Mouse (Mus musculus): ENCODE measurements around the gene Lyzl4. TPM values are rescaled to one million over a fixed set of nuclear protein-coding genes. Genes with fewer than 3 reads are reported as not detected.
A peak's percentile ranks its signal among the peaks of the same experiment; 100 is the strongest.

Lyzl4 gene
- polyA plus RNA-seq, 1 experiment from 2014 or later, result not detected

DNA sequence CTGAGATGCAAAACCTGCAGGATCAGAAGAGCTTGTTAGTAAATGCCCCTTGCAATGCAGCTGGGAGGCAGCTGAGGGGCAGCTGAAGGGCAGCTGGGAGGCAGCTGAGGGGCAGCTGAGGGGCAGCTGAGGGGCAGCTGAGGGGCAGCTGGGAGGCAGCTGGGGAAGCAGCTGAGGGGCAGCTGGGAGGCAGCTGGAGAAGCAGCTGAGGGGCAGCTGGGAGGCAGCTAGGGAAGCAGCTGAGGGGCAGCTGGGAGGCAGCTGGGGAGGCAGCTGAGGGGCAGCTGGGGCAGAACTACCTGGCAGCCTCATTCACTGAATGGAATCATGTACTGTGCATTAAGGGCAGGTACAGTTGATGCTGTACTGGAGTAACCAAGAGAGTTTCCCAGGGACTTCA lies 100.4 kb downstream of the Lyzl4 start:
- H3K27me3 ChIP-seq (replicated peaks; ENCODE audit: insufficient read depth, low read length), result no peaks in the 10 kb centered on the region

DNA sequence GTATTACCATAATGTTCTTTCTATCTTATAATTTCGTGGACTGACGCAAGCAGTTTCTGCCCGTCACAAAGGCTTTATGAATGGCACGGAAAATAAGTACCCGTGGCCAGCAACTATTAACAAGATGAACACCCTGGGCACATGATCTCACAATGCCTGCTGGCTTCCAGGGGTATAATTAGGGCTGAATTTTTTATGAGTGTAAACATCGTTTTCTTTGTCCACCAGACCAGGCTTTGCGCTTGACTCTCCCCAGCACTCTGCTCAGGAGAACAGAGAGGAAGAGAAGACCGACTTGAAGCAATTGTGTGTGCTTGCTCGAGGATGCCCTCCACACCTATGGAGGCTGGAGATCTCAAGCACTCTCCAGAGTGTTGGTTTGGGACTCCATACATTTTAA lies 109.3 kb downstream of the Lyzl4 start:
- Histone ChIP-seq H3K27ac (ENCODE audit: low read length) (no peak overlapping the region), H3K9me3 (ENCODE audit: low read length) (peaks cover 6% of the 10 kb centered on the region; the same call in 1 of the 2 replicates), H3K9ac (replicated peaks; ENCODE audit: low read depth) (no peak overlapping the region), H3K4me3 (ENCODE audit: low read depth, low read length) (no peak overlapping the region), H3K36me3 (ENCODE audit: insufficient read depth, low read length) (no peaks in the 10 kb centered on the region), H3K4me2 (replicated peaks; ENCODE audit: low read depth, low read length) (no peak overlapping the region), H3K27me3 (replicated peaks; ENCODE audit: insufficient read depth, low read length) (no peaks in the 10 kb centered on the region), H3K4me1 (ENCODE audit: insufficient read depth, low read depth, low read length) (no peaks in the 10 kb centered on the region)
- ATAC-seq, result peak; percentile 48
- 67% methylated on average over 9 of the region's 9 CpGs for WGBS
- DNase-seq (ENCODE audit: low spot score), result peak; percentile 11
- TF ChIP-seq EP300 (IDR thresholded peaks at IDR 0.05) (no peak), CTCF (IDR thresholded peaks at IDR 0.05) (no peak)

More for the DNA sequence above, 100.4 kb downstream of the Lyzl4 start:
- ATAC-seq, result peak; percentile 5; the same call in 1 of the 2 replicates
- H3K9ac ChIP-seq (replicated peaks; ENCODE audit: low read depth), result no peak overlapping the region
- H3K4me1 ChIP-seq (ENCODE audit: insufficient read depth, low read depth, low read length), result no peaks in the 10 kb centered on the region
- DNase-seq (ENCODE audit: low spot score), result no peak
- H3K36me3 ChIP-seq (ENCODE audit: insufficient read depth, low read length), result no peaks in the 10 kb centered on the region
- peaks cover 5% of the 10 kb centered on the region; the same call in 1 of the 2 replicates for H3K9me3 ChIP-seq (ENCODE audit: low read length)
- TF ChIP-seq EP300 (IDR thresholded peaks at IDR 0.05), result no peak
- no peak for TF ChIP-seq CTCF (IDR thresholded peaks at IDR 0.05)
- H3K27ac ChIP-seq (ENCODE audit: low read length), result no peak overlapping the region
- H3K4me3 ChIP-seq (ENCODE audit: low read depth, low read length), result no peak overlapping the region
- no peak overlapping the region for H3K4me2 ChIP-seq (replicated peaks; ENCODE audit: low read depth, low read length)

DNA sequence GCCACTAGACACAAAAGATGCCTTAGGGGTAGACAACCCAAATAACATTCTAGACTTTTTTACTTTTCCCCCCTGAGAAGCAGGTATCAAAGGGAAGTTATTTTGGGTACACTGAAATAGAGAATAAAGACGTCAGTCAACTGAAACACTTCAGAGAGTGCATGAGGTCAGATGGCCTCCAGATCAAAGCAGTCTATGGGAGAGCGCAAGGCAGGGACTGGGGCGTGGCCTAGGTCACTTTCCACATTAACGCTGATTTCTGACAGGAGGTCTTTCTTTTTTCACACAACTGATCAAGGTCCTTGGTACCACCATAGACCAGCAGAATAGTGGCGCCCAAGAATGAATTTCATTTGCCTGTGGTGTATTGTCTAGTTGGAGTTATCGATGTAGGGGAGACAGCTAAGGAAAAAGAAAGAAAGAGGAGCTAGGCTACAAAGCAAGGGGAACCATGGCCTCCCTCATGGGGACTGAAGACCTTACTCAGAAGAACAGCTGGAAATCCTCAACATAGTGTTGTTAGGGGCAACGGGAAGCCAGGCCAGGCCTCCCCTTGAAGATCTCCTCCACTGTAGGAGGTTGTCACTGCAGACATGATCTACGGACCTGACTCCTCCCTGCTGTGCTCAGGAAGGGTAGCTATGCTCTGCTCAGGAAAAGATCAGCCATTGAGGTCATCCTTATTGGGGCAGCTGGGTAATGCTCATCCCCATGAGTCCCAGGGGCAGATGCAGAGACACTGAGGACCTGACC lies 113.1 kb downstream of the Lyzl4 start:
- Histone ChIP-seq H3K9ac (replicated peaks; ENCODE audit: low read depth) (no peak overlapping the region), H3K9me3 (ENCODE audit: low read length) (no peaks in the 10 kb centered on the region), H3K4me1 (ENCODE audit: insufficient read depth, low read depth, low read length) (no peaks in the 10 kb centered on the region), H3K27me3 (replicated peaks; ENCODE audit: insufficient read depth, low read length) (no peaks in the 10 kb centered on the region), H3K4me3 (ENCODE audit: low read depth, low read length) (no peak overlapping the region), H3K36me3 (ENCODE audit: insufficient read depth, low read length) (no peaks in the 10 kb centered on the region), H3K27ac (ENCODE audit: low read length) (no peak overlapping the region), H3K4me2 (replicated peaks; ENCODE audit: low read depth, low read length) (no peak overlapping the region)
- 56% methylated on average over 8 of the region's 8 CpGs for WGBS
- DNase-seq (ENCODE audit: low spot score), result no peak
- no peak for TF ChIP-seq EP300 (IDR thresholded peaks at IDR 0.05)
- no peak for ATAC-seq

Other genes starting within 250 kb of the Lyzl4 start
- gene Cck, start 146.4 kb downstream of the Lyzl4 start, polyA plus RNA-seq (2015; fragmentation: Nextera tagmentation; extraction: Ambion mirVana), result 0.23 TPM in 1 of 2 replicates, not detected in the other
- gene Vipr1, start 620 bp upstream of the Lyzl4 start, polyA plus RNA-seq (2015; fragmentation: Nextera tagmentation; extraction: Ambion mirVana), result 0.20 and 0.29 TPM in 2 replicates
- gene Sec22c, start 63.4 kb upstream of the Lyzl4 start, polyA plus RNA-seq (2015; fragmentation: Nextera tagmentation; extraction: Ambion mirVana), result 6.1 and 7.7 TPM in 2 replicates
- gene Ss18l2, start 68.2 kb upstream of the Lyzl4 start, polyA plus RNA-seq (2015; fragmentation: Nextera tagmentation; extraction: Ambion mirVana), result 79.7 and 104 TPM in 2 replicates
- 43.6 and 51.3 TPM in 2 replicates for gene Nktr, start 77.1 kb upstream of the Lyzl4 start, polyA plus RNA-seq (2015; fragmentation: Nextera tagmentation; extraction: Ambion mirVana)
- gene Zfp651, start 117.2 kb upstream of the Lyzl4 start, polyA plus RNA-seq (2015; fragmentation: Nextera tagmentation; extraction: Ambion mirVana), result 10.7 and 11.2 TPM in 2 replicates
- 0.05 TPM in 1 of 2 replicates, not detected in the other for gene Klhl40, start 135.5 kb upstream of the Lyzl4 start, polyA plus RNA-seq (2015; fragmentation: Nextera tagmentation; extraction: Ambion mirVana)
- 0.73 and 1.0 TPM in 2 replicates for gene Hhatl, start 150.4 kb upstream of the Lyzl4 start, polyA plus RNA-seq (2015; fragmentation: Nextera tagmentation; extraction: Ambion mirVana)
- gene Ccdc13, start 197.4 kb upstream of the Lyzl4 start, polyA plus RNA-seq (2015; fragmentation: Nextera tagmentation; extraction: Ambion mirVana), result 1.8 and 2.0 TPM in 2 replicates
- 164 and 206 TPM in 2 replicates for gene Higd1a, start 216.3 kb upstream of the Lyzl4 start, polyA plus RNA-seq (2015; fragmentation: Nextera tagmentation; extraction: Ambion mirVana)

All from lung, postnatal 0 days (tissue).